Mouse (Mus musculus) lung, embryonic 16.5 days (tissue): ENCODE measurements around the gene Eef1g. TPM values are rescaled to one million over a fixed set of nuclear protein-coding genes. Genes with fewer than 3 reads are reported as not detected.

ENCODE experiments used
- ATAC-seq: fragments of 200-750 bp; cut with Nextera tagmentation; 2 replicates; pipeline ENCODE4 v1.8.0; 2017; ENCODE audit warnings: low read depth, mild to moderate bottlenecking, moderate library complexity
- H3K27ac ChIP-seq: fragments of 300-500 bp; sonication (generic); 2 replicates; pipeline ENCODE4 v1.5.1; 2014; ENCODE audit warnings: mild to moderate bottlenecking, control low read depth, low read length
- H3K27me3 ChIP-seq: fragments of 300-500 bp; sonication (generic); 2 replicates; pipeline ENCODE4 v1.6.1; 2014; ENCODE audit warnings: low read depth, low read length, mixed read lengths; ENCODE audit not compliant: control insufficient read depth, insufficient read depth
- H3K36me3 ChIP-seq: fragments of 300-500 bp; sonication (generic); 2 replicates; pipeline ENCODE4 v1.6.1; 2014; ENCODE audit warnings: low read length; ENCODE audit not compliant: control insufficient read depth, insufficient read depth
- H3K4me1 ChIP-seq: fragments of 300-500 bp; sonication (generic); replicated peaks from 2 replicates; pipeline ENCODE4 v1.6.1; 2014; ENCODE audit warnings: low read length, mixed read lengths; ENCODE audit not compliant: control insufficient read depth, insufficient read depth
- H3K4me2 ChIP-seq: fragments of 300-500 bp; sonication (generic); 2 replicates; pipeline ENCODE4 v1.6.1; 2014; ENCODE audit warnings: low read depth, low read length, control low read depth
- H3K4me3 ChIP-seq: fragments of 300-500 bp; sonication (generic); 2 replicates; pipeline ENCODE4 v1.5.1; 2014; ENCODE audit warnings: mild to moderate bottlenecking, low read length, control low read depth
- H3K9ac ChIP-seq: fragments of 300-500 bp; sonication (generic); 2 replicates; pipeline ENCODE4 v1.6.1; 2014; ENCODE audit warnings: low read length, control low read depth
- H3K9me3 ChIP-seq: fragments of 300-500 bp; sonication (generic); 2 replicates; pipeline ENCODE4 v1.6.1; 2016; ENCODE audit warnings: low read length; ENCODE audit not compliant: control insufficient read depth
- WGBS: fragments of 180-500 bp; shearing (Covaris S2); extraction: QIAGEN DNeasy Blood & Tissue Kit; methylation state at CpG from one replicate; pipeline ENCODE4 v1.1.7; 2014; 5-methylcytosine and 5-hydroxymethylcytosine counted together
- polyA plus RNA-seq: library from polyadenylated mRNA; unstranded; fragments of >200 nt; fragmentation: Nextera tagmentation; extraction: Ambion mirVana; gene quantifications from 2 replicates; pipeline ENCODE4 v1.2.1, GENCODE M21; 2015

The Eef1g gene
- polyA plus RNA-seq, 1 experiment from 2014 or later = 366 TPM

- peak overlapping the region; percentile 66 for H3K4me2 ChIP-seq
- WGBS = 27% methylated on average over 15 of the region's 15 CpGs
- no peaks in the 10 kb centered on the region for H3K36me3 ChIP-seq
- H3K4me3 ChIP-seq = peak overlapping the region; percentile 79
- H3K27me3 ChIP-seq = no peaks in the 10 kb centered on the region
- H3K27ac ChIP-seq = peak overlapping the region; percentile 95
- H3K4me1 ChIP-seq = peaks cover 68% of the 10 kb centered on the region
- no peak for ATAC-seq
- no peaks in the 10 kb centered on the region for H3K9me3 ChIP-seq
- peak overlapping the region; percentile 88 for H3K9ac ChIP-seq
Measured at GRCm38 (mm10) chr19:8988346-8989065, 21.7 kb downstream of the Eef1g start.

- Histone ChIP-seq H3K9ac (peak within 1 kb of the TSS; percentile 88), H3K4me1 (peaks cover 62% of the 10 kb centered on the region), H3K27me3 (no peaks in the 10 kb centered on the region), H3K27ac (peak within 1 kb of the TSS; percentile 95), H3K36me3 (no peaks in the 10 kb centered on the region), H3K4me3 (peak within 1 kb of the TSS; percentile 79), H3K9me3 (no peaks in the 10 kb centered on the region), H3K4me2 (peak within 1 kb of the TSS; percentile 66)
- peak; percentile 75 for ATAC-seq
- under 1% methylated on average over 42 of the region's 42 CpGs for WGBS
Measured at GRCm38 (mm10) chr19:8989066-8989566, 22.3 kb downstream of the Eef1g start, which contains the start of gene Ahnak. Gene Ahnak, plus strand, starts transcription at chr19:8989284.

GRCm38 (mm10) chr19:8989567-8990431 lies 23.0 kb downstream of the Eef1g start:
- H3K4me1 ChIP-seq = peaks cover 55% of the 10 kb centered on the region
- peak overlapping the region; percentile 88 for H3K9ac ChIP-seq
- peak; percentile 83 for ATAC-seq
- peak overlapping the region; percentile 95 for H3K27ac ChIP-seq
- H3K27me3 ChIP-seq = no peaks in the 10 kb centered on the region
- peak overlapping the region; percentile 66 for H3K4me2 ChIP-seq
- peak overlapping the region; percentile 79 for H3K4me3 ChIP-seq
- WGBS = under 1% methylated on average over 52 of the region's 53 CpGs
- no peaks in the 10 kb centered on the region for H3K9me3 ChIP-seq
- no peaks in the 10 kb centered on the region for H3K36me3 ChIP-seq

DNA sequence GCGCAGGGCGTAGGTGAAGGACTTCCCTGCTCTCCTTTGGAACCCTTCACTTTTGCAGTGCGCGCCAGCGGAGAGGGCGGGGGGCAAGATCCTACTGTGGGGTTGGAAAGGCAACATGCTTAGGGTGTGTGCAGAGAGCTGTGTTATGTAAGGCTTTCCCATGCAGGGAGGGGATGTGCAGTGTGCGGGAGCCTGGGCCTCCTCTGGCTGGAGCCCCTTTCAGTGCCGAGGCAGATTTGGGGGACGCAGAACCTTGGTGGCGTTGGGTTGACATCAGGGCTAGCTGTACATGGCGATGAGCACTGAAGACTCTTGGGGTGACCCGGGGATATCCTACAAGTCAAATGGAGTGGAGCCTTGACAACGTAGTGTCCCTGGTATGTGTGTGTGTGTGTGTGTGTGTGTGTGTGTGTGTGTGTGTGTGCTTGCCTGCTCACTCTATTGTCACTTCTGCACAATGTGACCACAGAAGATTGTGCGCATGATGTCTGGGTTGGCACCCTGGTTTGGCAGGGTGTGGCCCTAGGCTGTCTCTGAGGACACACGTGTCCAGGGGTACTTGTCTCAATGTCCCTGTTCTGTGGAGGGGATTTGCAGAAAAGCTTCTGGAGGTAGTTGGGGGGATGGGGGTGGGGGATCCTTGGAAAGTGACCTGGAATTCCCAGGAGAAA lies 23.7 kb downstream of the Eef1g start:
- no peaks in the 10 kb centered on the region for H3K27me3 ChIP-seq
- peak overlapping the region; percentile 88 for H3K9ac ChIP-seq
- peak overlapping the region; percentile 66 for H3K4me2 ChIP-seq
- peak overlapping the region; percentile 79 for H3K4me3 ChIP-seq
- peaks cover 54% of the 10 kb centered on the region for H3K4me1 ChIP-seq
- WGBS = 15% methylated on average over 15 of the region's 15 CpGs
- peak; percentile 72 for ATAC-seq
- no peaks in the 10 kb centered on the region for H3K36me3 ChIP-seq
- H3K27ac ChIP-seq = peak overlapping the region; percentile 95
- H3K9me3 ChIP-seq = no peaks in the 10 kb centered on the region

- no peaks in the 10 kb centered on the region for H3K9me3 ChIP-seq
- H3K27ac ChIP-seq = peak overlapping the region; percentile 95
- no peak for ATAC-seq
- H3K4me1 ChIP-seq = peaks cover 49% of the 10 kb centered on the region
- peak overlapping the region; percentile 66 for H3K4me2 ChIP-seq
- no peaks in the 10 kb centered on the region for H3K27me3 ChIP-seq
- no peaks in the 10 kb centered on the region for H3K36me3 ChIP-seq
- peak overlapping the region; percentile 88 for H3K9ac ChIP-seq
- H3K4me3 ChIP-seq = peak overlapping the region; percentile 79
- WGBS = 58% methylated on average over 4 of the region's 4 CpGs
Measured at GRCm38 (mm10) chr19:8991245-8991870, 24.5 kb downstream of the Eef1g start.

DNA sequence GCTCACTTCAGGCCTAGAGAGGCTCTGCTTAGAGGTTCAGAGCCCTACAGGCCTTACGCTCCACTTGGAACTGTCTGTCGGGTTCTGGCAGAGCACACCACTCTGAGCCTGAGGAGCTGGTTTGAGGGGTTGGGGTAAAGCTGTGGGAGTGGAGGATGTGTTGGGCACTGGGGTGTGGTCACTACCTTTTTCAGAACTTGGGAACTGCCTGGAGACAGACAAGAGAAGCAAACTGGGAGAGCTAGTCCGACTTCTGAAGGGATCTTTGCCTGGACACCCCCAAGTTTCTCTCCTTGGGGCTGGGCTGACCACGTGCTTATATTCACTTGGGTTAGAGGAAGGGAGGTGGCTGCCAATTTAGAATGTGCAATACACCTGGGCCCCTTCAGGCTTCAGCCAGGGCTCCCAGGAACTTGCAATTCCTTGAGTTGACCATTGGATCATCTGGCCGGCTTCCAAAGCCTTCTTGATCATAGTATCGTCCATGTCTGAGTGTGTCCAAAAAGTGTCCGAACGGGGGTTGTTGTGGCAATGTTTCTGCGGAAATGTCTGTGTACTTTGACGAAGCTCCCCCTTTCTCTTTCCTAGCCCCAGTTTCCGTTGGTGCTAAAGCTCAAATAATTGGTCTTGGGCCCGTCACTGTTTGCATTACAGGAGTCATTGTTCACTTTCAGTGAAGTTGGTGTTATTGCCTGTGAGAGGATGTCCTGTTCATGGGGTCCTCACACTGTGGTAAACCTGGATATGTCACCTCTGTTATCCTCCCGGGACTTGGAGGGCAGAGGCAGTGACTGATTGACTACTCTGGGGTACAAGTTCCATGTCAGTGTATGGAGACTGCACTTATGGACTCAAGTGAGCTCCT lies 25.3 kb downstream of the Eef1g start:
- Histone ChIP-seq H3K4me2 (peak overlapping the region; percentile 66), H3K9ac (peak overlapping the region; percentile 88), H3K4me1 (peaks cover 56% of the 10 kb centered on the region), H3K27ac (peak overlapping the region; percentile 95), H3K4me3 (peak overlapping the region; percentile 79), H3K9me3 (no peaks in the 10 kb centered on the region), H3K27me3 (no peaks in the 10 kb centered on the region), H3K36me3 (no peaks in the 10 kb centered on the region)
- ATAC-seq = no peak
- 56% methylated on average over 13 of the region's 13 CpGs for WGBS

DNA sequence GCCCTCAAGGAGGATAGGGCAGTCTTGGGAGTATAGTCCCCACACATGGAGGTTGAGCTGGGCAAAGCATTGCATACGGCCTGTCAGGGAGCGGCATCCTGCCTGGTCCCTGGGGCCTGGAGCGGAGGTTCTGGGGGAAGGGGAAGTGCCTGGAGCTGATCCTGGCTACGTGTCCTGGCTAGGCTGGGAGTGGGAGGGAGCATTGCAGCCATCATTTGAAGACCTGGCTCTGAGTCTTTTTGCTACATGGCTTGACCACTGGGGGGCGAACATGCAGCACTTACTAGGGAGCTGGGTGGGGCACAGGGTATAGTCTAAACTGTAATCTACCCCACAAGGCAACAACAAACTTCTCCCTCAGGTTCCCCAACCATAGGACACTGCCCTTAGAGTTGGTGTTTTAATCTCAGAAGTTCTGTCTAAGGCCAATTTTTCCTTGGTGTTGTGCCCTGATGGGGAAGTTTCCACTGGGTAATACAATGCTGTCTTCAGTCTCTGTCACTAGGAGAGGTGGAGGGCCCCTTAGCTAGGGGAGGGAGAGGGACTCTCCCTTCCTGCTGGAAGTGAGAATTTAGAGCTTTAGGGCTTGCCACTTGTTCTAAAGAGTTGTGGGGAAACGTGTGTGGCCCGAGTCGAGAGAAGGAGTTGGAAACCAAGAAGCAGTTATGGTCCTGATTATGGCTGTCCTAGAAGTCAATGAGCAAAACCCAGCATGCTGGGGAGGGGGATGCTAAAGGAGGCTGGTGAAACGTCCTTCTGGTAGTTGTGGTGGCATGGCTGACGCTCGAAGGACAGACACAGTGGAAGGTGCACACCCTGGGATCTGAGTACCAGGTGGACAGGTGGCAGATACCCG lies 26.2 kb downstream of the Eef1g start:
- H3K27ac ChIP-seq = peak overlapping the region; percentile 95
- H3K36me3 ChIP-seq = no peaks in the 10 kb centered on the region
- H3K4me1 ChIP-seq = peaks cover 61% of the 10 kb centered on the region
- WGBS = 32% methylated on average over 12 of the region's 12 CpGs
- peak overlapping the region; percentile 34 for H3K4me3 ChIP-seq
- peak; percentile 8 for ATAC-seq
- no peaks in the 10 kb centered on the region for H3K9me3 ChIP-seq
- peak overlapping the region; percentile 56 for H3K9ac ChIP-seq
- H3K27me3 ChIP-seq = no peaks in the 10 kb centered on the region
- peak overlapping the region; percentile 66 for H3K4me2 ChIP-seq
